Mouse (Mus musculus) left cerebral cortex, postnatal 14 days (tissue): Measurements from ENCODE around the gene Lrrc71. TPM values are rescaled to one million over a fixed set of nuclear protein-coding genes. Genes with fewer than 3 reads are reported as not detected.

Experiments used
- DNase-seq, 2 experiments: peaks; one replicate each; pipeline ENCODE4 v3.0.0; 2021 to 2022; ENCODE audit warnings: low spot score in 2 of 2, mixed read lengths in 1 of 2
- intact Hi-C: fragments of 180-260 bp; cut with DNase I; formaldehyde crosslinking; loops from one replicate; pipeline ENCODE4 v1.15.1; 2025
- total RNA-seq, 2 experiments: library from RNA; stranded (reverse); gene quantifications; 2 replicates each; pipeline ENCODE4 v1.2.3; 2021

The Lrrc71 gene
- total RNA-seq, 2 experiments from 2014 or later: 0.21 to 0.55 TPM

- DNase-seq: no peak
- intact Hi-C loops: no loop called here
Observed at GRCm38 (mm10) chr3:87728696-87729095, 19.7 kb downstream of the Lrrc71 start.

DNA sequence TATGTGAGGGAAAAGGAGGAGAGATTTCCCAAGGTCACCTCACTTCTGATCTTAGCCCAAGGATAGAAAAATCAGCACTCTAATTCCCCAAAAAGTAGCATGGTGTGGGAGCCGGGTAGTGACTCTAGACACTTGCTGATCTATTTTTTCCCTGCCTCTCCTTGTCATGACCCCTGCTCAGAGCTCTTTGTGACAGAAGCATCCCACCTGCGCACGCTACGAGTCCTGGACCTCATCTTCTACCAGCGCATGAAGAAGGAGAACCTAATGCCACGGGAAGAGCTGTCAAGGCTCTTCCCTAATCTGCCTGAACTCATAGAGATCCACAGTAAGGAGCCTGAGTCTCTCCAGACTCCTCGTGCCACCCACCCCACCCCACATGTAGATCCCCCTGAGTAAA is 22.2 kb downstream of the Lrrc71 start:
- no peak for DNase-seq
- intact Hi-C loops: no loop called here

DNA sequence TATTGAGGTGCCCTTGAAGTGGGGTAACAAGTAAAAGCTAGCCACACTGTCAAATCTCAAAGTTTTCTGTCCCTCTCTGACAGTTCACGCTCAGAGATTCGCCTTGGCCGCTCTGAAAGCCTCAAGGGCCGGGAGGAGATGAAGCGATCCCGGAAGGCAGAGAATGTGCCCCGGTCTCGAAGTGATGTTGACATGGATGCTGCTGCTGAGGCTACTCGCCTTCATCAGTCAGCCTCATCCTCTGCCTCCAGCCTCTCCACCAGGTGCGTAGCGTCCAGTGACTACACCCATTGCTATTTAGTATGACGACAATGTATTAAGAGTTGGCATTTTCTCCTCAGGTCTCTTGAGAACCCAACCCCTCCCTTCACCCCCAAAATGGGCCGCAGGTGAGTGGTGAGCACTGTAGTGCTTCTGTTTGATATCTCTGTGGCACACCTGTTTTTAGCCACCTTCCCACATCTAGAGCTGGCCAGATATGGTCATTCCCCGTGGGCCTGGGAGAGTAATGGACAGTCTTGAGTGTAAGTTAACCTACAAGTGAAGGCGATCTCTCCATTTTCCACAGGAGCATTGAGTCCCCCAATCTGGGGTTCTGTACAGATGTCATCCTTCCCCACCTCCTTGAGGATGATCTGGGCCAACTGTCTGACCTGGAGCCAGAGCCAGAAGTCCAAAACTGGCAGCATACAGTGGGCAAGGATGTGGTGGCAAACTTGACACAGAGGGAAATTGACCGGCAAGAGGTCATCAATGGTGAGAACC is 22.8 kb downstream of the Lrrc71 start:
- DNase-seq: no peak
- intact Hi-C loops: no loop called here

GRCm38 (mm10) chr3:87724556-87724955 is 23.9 kb downstream of the Lrrc71 start:
- intact Hi-C loops: no loop called here
- no peak for DNase-seq

DNA sequence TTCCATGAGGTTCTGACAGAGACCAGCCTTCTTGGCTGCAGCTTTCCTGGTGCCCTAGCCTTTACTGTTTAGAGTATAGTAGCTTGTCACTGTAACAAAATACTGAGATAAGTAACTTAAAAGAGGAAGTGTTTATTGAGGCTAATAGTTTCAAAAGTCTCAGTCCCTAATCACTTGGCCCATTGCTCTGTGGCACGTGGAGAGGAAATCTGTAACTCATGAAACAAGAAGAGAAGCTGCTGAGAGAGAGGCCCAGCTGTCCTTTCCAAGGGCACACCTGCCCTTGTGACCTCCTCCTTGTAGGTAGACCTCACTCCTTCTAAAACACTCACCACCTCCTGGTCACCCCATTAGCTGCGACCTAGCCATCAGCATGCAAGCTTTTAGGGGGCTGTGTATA is 29.9 kb downstream of the Lrrc71 start:
- intact Hi-C loops: no loop called here
- DNase-seq: no peak

Other genes with a start within 250 kb of the Lrrc71 start
- 10 to 100 TPM; 16.8 to 18.7 TPM for gene Etv3, start 223.2 kb downstream of the Lrrc71 start, total RNA-seq
- 10 to 100 TPM; 53.5 to 53.8 TPM for gene Arhgef11, start 131.1 kb downstream of the Lrrc71 start, total RNA-seq
- under 1 TPM in 1 of 2 experiments, not detected in 1; 0.61 TPM for gene Ntrk1, start 46.5 kb upstream of the Lrrc71 start, total RNA-seq
- under 1 TPM; 0.57 to 0.66 TPM for gene Insrr, start 48.3 kb upstream of the Lrrc71 start, total RNA-seq
- gene Pear1, start 75.7 kb upstream of the Lrrc71 start, total RNA-seq: 1 to 10 TPM; 7.3 to 9.1 TPM
- not detected for gene Sh2d2a, start 98.1 kb upstream of the Lrrc71 start, total RNA-seq
- 10 to 100 TPM; 64.4 to 65.9 TPM for gene Prcc, start 137.0 kb upstream of the Lrrc71 start, total RNA-seq
- 100 to 1,000 TPM; 130 to 139 TPM for gene Hdgf, start 157.7 kb upstream of the Lrrc71 start, total RNA-seq
- 10 to 100 TPM; 45.5 to 48.5 TPM for gene Mrpl24, start 170.9 kb upstream of the Lrrc71 start, total RNA-seq
- 10 to 100 TPM; 14.3 to 15.2 TPM for gene Isg20l2, start 181.7 kb upstream of the Lrrc71 start, total RNA-seq
- 10 to 100 TPM; 17.7 to 19.0 TPM for gene Rrnad1, start 182.1 kb upstream of the Lrrc71 start, total RNA-seq
- 1 to 10 TPM; 5.4 to 5.9 TPM for gene Crabp2, start 200.0 kb upstream of the Lrrc71 start, total RNA-seq
- 10 to 100 TPM; 10.1 to 10.4 TPM for gene Nes, start 222.5 kb upstream of the Lrrc71 start, total RNA-seq